Mouse (Mus musculus): ENCODE measurements around the gene Zswim5. TPM values are rescaled to one million over a fixed set of nuclear protein-coding genes. Genes with fewer than 3 reads are reported as not detected.

Zswim5 gene
- polyA plus RNA-seq, 1 experiment from 2014 or later: 0.79 TPM

DNA sequence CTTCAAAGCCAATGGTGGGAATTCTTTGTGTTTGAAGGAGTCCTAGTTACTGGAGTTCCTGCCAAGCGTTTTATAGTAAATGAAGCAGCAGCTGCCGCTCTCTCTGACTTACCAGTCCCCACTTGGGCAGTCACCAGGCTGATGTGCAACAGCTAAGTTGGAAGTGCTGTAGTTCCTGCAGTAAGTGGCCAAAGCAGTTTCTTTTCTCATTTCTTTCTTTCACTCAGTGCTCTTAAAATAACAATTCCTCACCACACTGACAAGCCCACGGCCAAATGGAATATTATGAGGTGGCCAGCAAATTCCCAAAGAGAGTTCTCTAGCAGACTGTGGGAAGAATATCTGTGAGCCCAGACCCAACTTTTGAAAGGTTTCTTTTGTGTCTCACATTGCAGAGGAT is 129.9 kb downstream of the Zswim5 start:
- Histone ChIP-seq H3K27ac (ENCODE audit: poor library complexity, severe bottlenecking) (no peak overlapping the region), H3K9ac (no peak overlapping the region), H3K4me2 (no peak overlapping the region), H3K36me3 (peaks cover 11% of the 10 kb centered on the region; the same call in 1 of the 2 replicates), H3K4me3 (no peak overlapping the region), H3K9me3 (replicated peaks) (no peaks in the 10 kb centered on the region), H3K4me1 (replicated peaks) (no peaks in the 10 kb centered on the region), H3K27me3 (replicated peaks) (no peaks in the 10 kb centered on the region)
- WGBS: 59% methylated on average over 3 of the region's 3 CpGs
- ATAC-seq (ENCODE audit: insufficient number of reproducible peaks, low FRiP score): no peak

DNA sequence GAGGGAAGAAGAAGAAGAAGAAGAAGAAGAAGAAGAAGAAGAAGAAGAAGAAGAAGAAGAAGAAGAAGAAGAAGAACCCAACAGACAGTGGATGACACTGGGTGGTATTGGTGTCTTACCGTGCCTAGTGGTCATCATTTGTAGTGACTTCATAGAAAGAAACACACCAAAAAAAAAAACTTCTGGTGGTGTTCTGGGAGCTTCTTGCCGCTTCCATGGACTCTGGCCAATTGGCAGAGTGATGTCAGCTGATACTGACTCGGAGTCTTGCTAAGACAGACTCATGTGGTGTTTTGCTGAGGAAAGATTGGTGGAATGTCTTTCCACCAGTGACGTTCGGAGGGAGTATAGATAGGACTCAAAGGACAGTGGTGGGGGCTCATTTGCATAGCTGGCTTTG is 133.1 kb downstream of the Zswim5 start:
- H3K27me3 ChIP-seq (replicated peaks): no peaks in the 10 kb centered on the region
- no peaks in the 10 kb centered on the region for H3K4me1 ChIP-seq (replicated peaks)
- H3K27ac ChIP-seq (ENCODE audit: poor library complexity, severe bottlenecking): no peak overlapping the region
- 72% methylated on average over 5 of the region's 5 CpGs for WGBS
- no peaks in the 10 kb centered on the region for H3K36me3 ChIP-seq
- no peak overlapping the region for H3K4me3 ChIP-seq
- no peak for ATAC-seq (ENCODE audit: insufficient number of reproducible peaks, low FRiP score)
- no peak overlapping the region for H3K9ac ChIP-seq
- no peak overlapping the region for H3K4me2 ChIP-seq
- H3K9me3 ChIP-seq (replicated peaks): no peaks in the 10 kb centered on the region

DNA sequence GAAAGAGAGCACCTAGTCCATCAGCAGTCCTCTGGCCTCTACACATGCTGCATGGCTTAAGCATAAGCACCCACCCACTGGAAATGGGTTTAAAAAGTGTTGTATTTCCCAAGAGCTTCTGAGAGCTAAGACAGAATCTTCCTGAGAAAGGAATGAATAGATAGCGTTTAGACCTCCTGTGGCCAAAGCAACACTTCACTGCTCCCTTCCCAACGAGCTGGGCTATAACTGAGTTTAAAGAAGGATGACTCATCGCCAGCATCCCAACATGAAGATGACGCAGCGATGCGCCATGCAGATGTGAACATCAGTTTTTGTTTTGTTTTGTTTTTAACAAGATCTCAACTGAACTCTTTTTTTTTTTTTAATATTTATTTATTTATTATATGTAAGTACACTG is 136.4 kb downstream of the Zswim5 start:
- ATAC-seq (ENCODE audit: insufficient number of reproducible peaks, low FRiP score): no peak
- no peak overlapping the region for H3K9ac ChIP-seq
- no peaks in the 10 kb centered on the region for H3K4me1 ChIP-seq (replicated peaks)
- no peak overlapping the region for H3K4me3 ChIP-seq
- no peaks in the 10 kb centered on the region for H3K36me3 ChIP-seq
- 80% methylated on average over 6 of the region's 6 CpGs for WGBS
- no peak overlapping the region for H3K27ac ChIP-seq (ENCODE audit: poor library complexity, severe bottlenecking)
- no peaks in the 10 kb centered on the region for H3K27me3 ChIP-seq (replicated peaks)
- H3K9me3 ChIP-seq (replicated peaks): no peaks in the 10 kb centered on the region
- H3K4me2 ChIP-seq: no peak overlapping the region

DNA sequence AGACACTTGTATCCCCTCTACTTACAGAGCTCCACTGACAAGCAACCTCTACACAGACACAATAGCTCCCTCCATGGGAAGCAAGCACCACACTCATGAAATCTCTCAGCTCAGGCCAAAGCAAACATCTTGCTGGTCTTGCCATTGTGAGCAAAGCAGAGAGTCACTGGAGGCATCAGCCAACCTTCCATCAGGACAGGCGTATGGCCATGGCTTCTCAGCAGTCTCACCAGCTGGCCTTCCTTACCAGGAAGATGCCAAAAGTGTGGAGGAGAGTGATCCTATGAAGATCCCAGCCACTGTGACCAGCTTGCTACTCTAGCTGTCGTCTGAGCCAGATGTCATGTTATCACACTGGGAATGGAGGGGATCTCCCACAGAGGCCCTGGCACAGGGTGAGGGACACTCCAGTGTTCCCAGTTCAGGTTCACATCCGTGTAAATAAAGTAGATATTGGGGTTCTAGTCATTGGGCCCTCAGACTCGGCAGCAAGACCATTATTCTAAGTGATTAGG is 137.8 kb downstream of the Zswim5 start:
- Histone ChIP-seq H3K36me3 (no peaks in the 10 kb centered on the region), H3K9me3 (replicated peaks) (no peaks in the 10 kb centered on the region), H3K27ac (ENCODE audit: poor library complexity, severe bottlenecking) (no peak overlapping the region), H3K4me2 (no peak overlapping the region), H3K4me1 (replicated peaks) (no peaks in the 10 kb centered on the region), H3K4me3 (no peak overlapping the region), H3K9ac (no peak overlapping the region), H3K27me3 (replicated peaks) (no peaks in the 10 kb centered on the region)
- no peak for ATAC-seq (ENCODE audit: insufficient number of reproducible peaks, low FRiP score)
- 53% methylated on average over 4 of the region's 4 CpGs for WGBS

DNA sequence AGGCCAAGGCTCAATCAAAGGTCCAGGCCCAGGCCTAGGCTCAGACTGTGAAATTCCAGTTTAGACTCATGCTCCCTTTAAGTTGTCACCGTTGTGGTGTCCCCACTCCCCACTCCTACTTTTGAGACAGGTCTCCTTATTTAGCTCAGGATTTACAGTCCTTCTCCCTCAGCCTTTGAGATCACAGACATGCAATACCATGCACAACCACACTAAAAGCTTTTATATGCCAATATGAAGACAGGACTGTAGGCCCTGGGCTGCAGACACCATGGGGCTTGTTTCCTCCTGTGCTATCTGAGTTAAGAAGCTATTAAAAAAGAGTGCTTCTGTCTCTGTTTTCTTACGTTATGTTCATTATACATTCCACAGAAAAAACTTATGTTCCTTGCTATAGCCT is 140.6 kb downstream of the Zswim5 start:
- H3K9me3 ChIP-seq (replicated peaks): no peaks in the 10 kb centered on the region
- H3K36me3 ChIP-seq: peaks cover 7% of the 10 kb centered on the region
- no peak overlapping the region for H3K27ac ChIP-seq (ENCODE audit: poor library complexity, severe bottlenecking)
- H3K4me3 ChIP-seq: no peak overlapping the region
- H3K4me1 ChIP-seq (replicated peaks): peaks cover 6% of the 10 kb centered on the region
- H3K27me3 ChIP-seq (replicated peaks): no peaks in the 10 kb centered on the region
- no peak overlapping the region for H3K9ac ChIP-seq
- WGBS: 90% methylated on average over 2 of the region's 2 CpGs
- no peak for ATAC-seq (ENCODE audit: insufficient number of reproducible peaks, low FRiP score)
- H3K4me2 ChIP-seq: no peak overlapping the region

DNA sequence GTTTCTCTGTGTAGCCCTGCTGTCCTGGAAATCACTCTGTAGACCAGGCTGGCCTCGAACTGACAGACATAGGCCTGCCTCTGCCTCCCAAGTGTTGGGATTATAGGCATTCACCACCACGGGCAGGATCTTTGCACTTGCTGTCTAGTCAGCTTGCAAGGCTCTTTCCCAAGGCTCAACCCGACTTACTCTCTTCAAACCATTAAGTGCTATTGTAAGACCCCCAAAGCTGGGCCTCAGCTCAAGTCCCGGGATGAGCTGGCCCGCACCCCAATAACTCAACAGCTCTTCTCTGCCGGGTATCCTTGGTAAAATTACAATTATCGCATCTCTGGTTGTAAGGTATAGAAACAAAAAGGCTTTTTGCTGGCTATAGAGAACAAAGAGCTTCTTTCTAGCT is 141.2 kb downstream of the Zswim5 start:
- Histone ChIP-seq H3K27ac (ENCODE audit: poor library complexity, severe bottlenecking) (no peak overlapping the region), H3K4me2 (no peak overlapping the region), H3K4me3 (no peak overlapping the region), H3K36me3 (peaks cover 13% of the 10 kb centered on the region), H3K4me1 (replicated peaks) (peaks cover 6% of the 10 kb centered on the region), H3K9ac (no peak overlapping the region), H3K9me3 (replicated peaks) (no peaks in the 10 kb centered on the region), H3K27me3 (replicated peaks) (no peaks in the 10 kb centered on the region)
- 84% methylated on average over 7 of the region's 7 CpGs for WGBS
- no peak for ATAC-seq (ENCODE audit: insufficient number of reproducible peaks, low FRiP score)

DNA sequence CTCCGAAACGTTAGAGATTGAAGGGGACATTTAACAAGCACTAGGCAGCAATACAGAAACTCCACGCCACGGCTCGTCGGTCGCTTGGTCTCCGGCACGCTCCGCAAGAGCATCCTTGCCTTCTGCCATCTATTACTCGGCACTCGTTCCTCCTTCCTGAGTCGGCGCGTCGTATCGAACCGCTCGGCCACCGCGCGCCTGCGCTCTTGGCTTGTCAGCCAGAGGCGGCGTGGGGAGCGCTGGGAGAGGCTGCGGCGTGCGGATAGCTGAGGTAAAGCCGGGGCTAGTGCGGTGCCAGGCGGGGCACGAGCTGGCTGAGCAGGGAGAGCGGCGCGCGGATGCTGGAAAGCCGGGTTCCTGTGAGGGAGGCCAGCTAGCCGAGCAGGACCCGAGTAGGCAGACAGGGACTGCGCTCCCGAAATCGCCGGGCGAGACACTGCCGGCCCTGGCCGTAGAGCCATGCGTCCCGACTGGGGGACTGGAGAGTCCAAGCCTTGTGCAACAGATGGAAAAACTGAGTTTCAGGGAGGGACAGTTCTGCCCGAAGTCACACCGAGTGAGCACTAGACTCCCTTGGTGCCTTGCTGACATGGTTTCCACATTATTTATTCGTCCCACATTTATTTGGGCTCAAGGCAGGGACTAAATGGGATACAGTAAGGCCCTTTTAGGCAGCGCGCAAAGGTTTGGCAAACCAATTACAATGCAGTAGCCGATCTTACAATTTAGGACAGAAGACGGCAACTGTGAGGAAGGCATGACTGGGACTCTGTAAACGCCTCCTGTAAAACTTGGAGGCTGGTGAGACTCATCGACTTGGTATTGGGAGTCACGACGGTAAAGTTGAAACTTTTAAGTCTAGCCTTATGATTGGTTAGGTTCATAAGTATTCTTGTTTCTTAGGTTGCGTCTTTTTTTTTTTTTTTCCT is 142.3 kb downstream of the Zswim5 start, which contains the start of gene Eif2b3:
Gene Eif2b3, plus strand, starts transcription at position 197 of the 929 bp plus-strand sequence.
- 1% methylated on average over 61 of the region's 61 CpGs for WGBS
- Histone ChIP-seq H3K9me3 (replicated peaks) (no peaks in the 10 kb centered on the region), H3K27ac (ENCODE audit: poor library complexity, severe bottlenecking) (peak within 1 kb of the TSS; percentile 26; the same call in 1 of the 2 replicates), H3K36me3 (peaks cover 18% of the 10 kb centered on the region), H3K4me2 (peak within 1 kb of the TSS; percentile 83), H3K4me1 (replicated peaks) (peaks cover 6% of the 10 kb centered on the region), H3K9ac (peak within 1 kb of the TSS; percentile 93), H3K4me3 (peak within 1 kb of the TSS; percentile 99), H3K27me3 (replicated peaks) (no peaks in the 10 kb centered on the region)
- ATAC-seq (ENCODE audit: insufficient number of reproducible peaks, low FRiP score): peak; percentile 94

DNA sequence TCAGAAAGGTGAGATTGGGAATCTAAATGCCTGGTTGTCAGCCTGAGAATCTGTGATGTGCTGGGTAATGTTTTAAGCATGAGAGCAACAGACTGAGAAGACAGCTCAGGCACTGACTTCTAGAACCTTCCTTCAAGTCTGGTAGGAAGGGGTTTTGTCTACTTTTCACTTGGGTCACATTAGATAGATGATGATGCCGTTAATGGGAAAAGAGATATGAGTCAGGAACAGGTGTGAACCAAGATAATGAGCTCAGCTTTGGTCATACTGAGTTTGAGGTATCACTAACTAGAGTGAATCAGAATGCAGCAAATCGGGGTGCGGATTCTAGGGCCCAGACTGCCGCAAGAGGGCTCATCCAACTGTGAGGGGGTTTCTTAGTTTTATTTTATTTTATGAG is 146.3 kb downstream of the Zswim5 start:
- Histone ChIP-seq H3K27ac (ENCODE audit: poor library complexity, severe bottlenecking) (no peak overlapping the region), H3K4me2 (no peak overlapping the region), H3K9me3 (replicated peaks) (no peaks in the 10 kb centered on the region), H3K9ac (no peak overlapping the region), H3K36me3 (peaks cover 27% of the 10 kb centered on the region), H3K27me3 (replicated peaks) (no peaks in the 10 kb centered on the region), H3K4me3 (no peak overlapping the region), H3K4me1 (replicated peaks) (peaks cover 6% of the 10 kb centered on the region)
- WGBS: 88% methylated on average over 4 of the region's 4 CpGs
- ATAC-seq (ENCODE audit: insufficient number of reproducible peaks, low FRiP score): no peak

DNA sequence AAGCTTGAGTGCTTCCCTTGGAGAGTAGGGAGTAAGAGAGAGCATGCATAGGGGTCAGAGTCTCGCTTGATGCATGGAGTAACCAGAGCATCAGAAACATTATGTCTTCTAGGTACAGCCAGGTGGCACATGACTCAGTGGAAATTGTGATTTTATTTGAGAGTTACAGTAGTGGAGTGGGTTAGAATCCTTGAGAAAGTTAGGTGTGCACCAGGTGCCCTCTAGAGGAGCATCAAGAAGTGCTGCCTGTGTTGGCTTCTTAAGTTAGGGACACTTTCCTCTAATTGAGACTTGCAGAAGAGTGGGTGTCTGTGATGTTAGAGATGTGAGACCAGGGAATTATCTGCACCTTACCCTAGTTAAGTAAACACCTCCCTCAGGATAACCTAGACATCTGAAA is 153.9 kb downstream of the Zswim5 start:
- Histone ChIP-seq H3K36me3 (peaks cover 29% of the 10 kb centered on the region), H3K9me3 (replicated peaks) (no peaks in the 10 kb centered on the region), H3K27me3 (replicated peaks) (no peaks in the 10 kb centered on the region), H3K4me3 (no peak overlapping the region), H3K4me1 (replicated peaks) (no peaks in the 10 kb centered on the region; the same call in none of the 2 replicates), H3K9ac (no peak overlapping the region), H3K4me2 (no peak overlapping the region), H3K27ac (ENCODE audit: poor library complexity, severe bottlenecking) (no peak overlapping the region)
- no peak for ATAC-seq (ENCODE audit: insufficient number of reproducible peaks, low FRiP score)
- 90% methylated on average over 1 of the region's 1 CpGs for WGBS
